Mouse (Mus musculus): ENCODE results near the gene Smim4. TPM values are rescaled to one million over a fixed set of nuclear protein-coding genes. Genes with fewer than 3 reads are reported as not detected.

The Smim4 gene
- total RNA-seq, 1 experiment, result 45.3 TPM

DNA sequence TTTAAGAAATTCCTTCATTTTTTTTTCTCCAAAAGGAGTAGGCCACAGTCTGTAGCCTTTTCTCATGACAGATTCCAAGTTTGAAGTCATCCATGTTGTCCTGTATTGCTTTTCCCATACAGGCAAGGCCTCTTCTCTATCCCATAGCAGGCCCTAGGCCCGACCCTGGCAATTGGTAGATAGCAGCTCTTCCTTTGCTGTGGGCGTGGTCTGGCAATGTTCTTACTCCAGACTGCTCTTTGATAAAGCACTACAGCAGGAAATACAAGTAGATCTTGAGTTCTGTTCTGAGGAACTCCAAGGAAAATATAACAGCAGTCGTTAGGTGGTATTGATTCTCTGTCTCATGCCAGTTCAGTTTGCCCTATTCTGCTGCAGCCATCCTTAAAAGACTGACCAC is 18.1 kb downstream of the Smim4 start:
- Histone ChIP-seq H3K4me1 (ENCODE audit: control insufficient read depth in 2 of 2, insufficient read depth in 2 of 2, low read length in 2 of 2, poor library complexity in 1 of 2) (no peaks in the 10 kb centered on the region), H3K9ac (ENCODE audit: insufficient read depth, low read depth, low read length, poor library complexity, severe bottlenecking) (no peak overlapping the region), H3K4me3 (ENCODE audit: insufficient read depth in 1 of 2, low read depth in 1 of 2, low read length in 2 of 2, poor library complexity in 1 of 2, severe bottlenecking in 1 of 2) (no peak overlapping the region), H3K27ac (ENCODE audit: insufficient read depth, low read depth, low read length, poor library complexity, severe bottlenecking) (no peak overlapping the region), H3K36me3 (ENCODE audit: control insufficient read depth, insufficient read depth, low read length, poor library complexity, severe bottlenecking) (peaks cover 14% of the 10 kb centered on the region), H3K9me3 (ENCODE audit: control insufficient read depth, insufficient read depth, low read depth, low read length) (no peaks in the 10 kb centered on the region)
- DNase-seq (ENCODE audit: low read depth, low spot score), result no peak
- in situ Hi-C loops (cut with MboI; ENCODE audit: low sequenced_read_pairs in 2 of 2, unreplicated experiment in 2 of 2), result no loop called here
- TF ChIP-seq MAFK (IDR thresholded peaks at IDR 0.05; ENCODE audit: insufficient read depth, low read depth, low read length) (no peak), ZNF384 (IDR thresholded peaks at IDR 0.05; ENCODE audit: low read depth, low read length) (no peak), HCFC1 (IDR thresholded peaks at IDR 0.05; ENCODE audit: borderline replicate concordance, insufficient read depth, low read length) (no peak), ZC3H11A (IDR thresholded peaks at IDR 0.05; ENCODE audit: borderline replicate concordance, low read depth, low read length) (no peak), CHD2 (IDR thresholded peaks at IDR 0.05; ENCODE audit: low read depth, low read length) (no peak)

GRCm38 (mm10) chr14:31105156-31105555 is 23.6 kb downstream of the Smim4 start:
- Histone ChIP-seq H3K4me3 (ENCODE audit: insufficient read depth in 1 of 2, low read depth in 1 of 2, low read length in 2 of 2, poor library complexity in 1 of 2, severe bottlenecking in 1 of 2) (no peak overlapping the region), H3K36me3 (ENCODE audit: control insufficient read depth, insufficient read depth, low read length, poor library complexity, severe bottlenecking) (peaks cover 10% of the 10 kb centered on the region), H3K9ac (ENCODE audit: insufficient read depth, low read depth, low read length, poor library complexity, severe bottlenecking) (no peak overlapping the region), H3K27ac (ENCODE audit: insufficient read depth, low read depth, low read length, poor library complexity, severe bottlenecking) (no peak overlapping the region), H3K9me3 (ENCODE audit: control insufficient read depth, insufficient read depth, low read depth, low read length) (no peaks in the 10 kb centered on the region), H3K4me1 (ENCODE audit: control insufficient read depth in 2 of 2, insufficient read depth in 2 of 2, low read length in 2 of 2, poor library complexity in 1 of 2) (no peaks in the 10 kb centered on the region)
- DNase-seq (ENCODE audit: low read depth, low spot score), result no peak
- no peak for TF ChIP-seq ZC3H11A (IDR thresholded peaks at IDR 0.05; ENCODE audit: borderline replicate concordance, low read depth, low read length)
- in situ Hi-C loops (cut with MboI; ENCODE audit: low sequenced_read_pairs in 2 of 2, unreplicated experiment in 2 of 2), result no loop called here

DNA sequence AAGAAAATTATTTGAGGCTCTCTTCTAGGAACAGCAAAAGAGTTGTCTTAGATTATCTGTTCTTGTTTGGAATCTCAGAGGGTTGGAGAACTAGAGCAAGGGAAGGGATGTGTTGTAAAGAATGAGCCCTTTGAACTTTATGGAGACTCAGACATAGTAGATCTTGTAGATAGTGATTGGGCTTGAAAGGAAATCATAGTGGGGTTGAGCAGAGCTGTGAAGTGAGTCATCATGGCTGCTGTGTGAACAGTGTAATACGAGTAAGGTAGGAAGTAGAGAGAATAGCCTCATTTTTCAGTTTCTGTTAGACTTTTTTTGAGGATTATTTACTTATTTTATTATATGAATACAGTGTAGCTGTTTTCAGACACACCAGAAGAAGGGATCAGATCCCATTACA is 38.8 kb downstream of the Smim4 start:
- no peak overlapping the region for H3K27ac ChIP-seq (ENCODE audit: insufficient read depth, low read depth, low read length, poor library complexity, severe bottlenecking)
- TF ChIP-seq ZC3H11A (IDR thresholded peaks at IDR 0.05; ENCODE audit: borderline replicate concordance, low read depth, low read length), result no peak
- no peak for TF ChIP-seq ZNF384 (IDR thresholded peaks at IDR 0.05; ENCODE audit: low read depth, low read length)
- no peak for TF ChIP-seq HCFC1 (IDR thresholded peaks at IDR 0.05; ENCODE audit: borderline replicate concordance, insufficient read depth, low read length)
- TF ChIP-seq CHD2 (IDR thresholded peaks at IDR 0.05; ENCODE audit: low read depth, low read length), result no peak
- TF ChIP-seq MAFK (IDR thresholded peaks at IDR 0.05; ENCODE audit: insufficient read depth, low read depth, low read length), result no peak
- H3K9me3 ChIP-seq (ENCODE audit: control insufficient read depth, insufficient read depth, low read depth, low read length), result no peaks in the 10 kb centered on the region
- DNase-seq (ENCODE audit: low read depth, low spot score), result no peak
- H3K36me3 ChIP-seq (ENCODE audit: control insufficient read depth, insufficient read depth, low read length, poor library complexity, severe bottlenecking), result peaks cover 2% of the 10 kb centered on the region; the same call in 1 of the 2 replicates
- H3K4me1 ChIP-seq (ENCODE audit: control insufficient read depth in 2 of 2, insufficient read depth in 2 of 2, low read length in 2 of 2, poor library complexity in 1 of 2), result no peaks in the 10 kb centered on the region
- in situ Hi-C loops (cut with MboI; ENCODE audit: low sequenced_read_pairs in 2 of 2, unreplicated experiment in 2 of 2), result no loop called here
- H3K4me3 ChIP-seq (ENCODE audit: insufficient read depth in 1 of 2, low read depth in 1 of 2, low read length in 2 of 2, poor library complexity in 1 of 2, severe bottlenecking in 1 of 2), result no peak overlapping the region
- H3K9ac ChIP-seq (ENCODE audit: insufficient read depth, low read depth, low read length, poor library complexity, severe bottlenecking), result no peak overlapping the region

DNA sequence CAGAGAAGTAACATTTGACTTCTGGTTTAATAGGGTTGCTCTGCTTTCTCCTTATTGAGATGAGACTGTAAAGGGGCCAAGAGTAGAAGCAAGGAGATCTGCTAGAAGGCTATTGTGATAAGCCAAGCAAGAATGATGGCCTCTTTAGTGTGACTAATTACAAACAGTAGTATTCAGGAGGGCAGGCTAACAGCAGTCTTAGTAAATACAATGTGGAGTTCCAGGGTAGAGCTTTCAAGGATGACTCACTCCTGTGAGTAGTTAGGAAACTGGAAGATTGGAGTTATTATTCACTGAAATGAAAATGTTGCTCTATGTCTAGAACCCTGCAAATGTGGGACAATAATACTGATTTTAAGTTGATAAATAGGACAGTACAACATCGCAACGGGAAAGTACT is 40.2 kb downstream of the Smim4 start:
- H3K36me3 ChIP-seq (ENCODE audit: control insufficient read depth, insufficient read depth, low read length, poor library complexity, severe bottlenecking), result peaks cover 2% of the 10 kb centered on the region; the same call in 1 of the 2 replicates

GRCm38 (mm10) chr14:31087433-31087832 is 41.3 kb downstream of the Smim4 start:
- Histone ChIP-seq H3K4me3 (ENCODE audit: insufficient read depth in 1 of 2, low read depth in 1 of 2, low read length in 2 of 2, poor library complexity in 1 of 2, severe bottlenecking in 1 of 2) (no peak overlapping the region), H3K36me3 (ENCODE audit: control insufficient read depth, insufficient read depth, low read length, poor library complexity, severe bottlenecking) (peaks cover 4% of the 10 kb centered on the region; the same call in 1 of the 2 replicates), H3K4me1 (ENCODE audit: control insufficient read depth in 2 of 2, insufficient read depth in 2 of 2, low read length in 2 of 2, poor library complexity in 1 of 2) (no peaks in the 10 kb centered on the region), H3K27ac (ENCODE audit: insufficient read depth, low read depth, low read length, poor library complexity, severe bottlenecking) (no peak overlapping the region), H3K9me3 (ENCODE audit: control insufficient read depth, insufficient read depth, low read depth, low read length) (no peaks in the 10 kb centered on the region), H3K9ac (ENCODE audit: insufficient read depth, low read depth, low read length, poor library complexity, severe bottlenecking) (no peak overlapping the region)
- peak; percentile 50 for DNase-seq (ENCODE audit: low read depth, low spot score)
- TF ChIP-seq ZC3H11A (IDR thresholded peaks at IDR 0.05; ENCODE audit: borderline replicate concordance, low read depth, low read length) (no peak), HCFC1 (IDR thresholded peaks at IDR 0.05; ENCODE audit: borderline replicate concordance, insufficient read depth, low read length) (no peak), CHD2 (IDR thresholded peaks at IDR 0.05; ENCODE audit: low read depth, low read length) (no peak), MAFK (IDR thresholded peaks at IDR 0.05; ENCODE audit: insufficient read depth, low read depth, low read length) (no peak), ZNF384 (IDR thresholded peaks at IDR 0.05; ENCODE audit: low read depth, low read length) (no peak)
- in situ Hi-C loops (cut with MboI; ENCODE audit: low sequenced_read_pairs in 2 of 2, unreplicated experiment in 2 of 2), result no loop called here

More for the DNA sequence above, 40.2 kb downstream of the Smim4 start:
- Histone ChIP-seq H3K4me1 (ENCODE audit: control insufficient read depth in 2 of 2, insufficient read depth in 2 of 2, low read length in 2 of 2, poor library complexity in 1 of 2) (no peaks in the 10 kb centered on the region), H3K9ac (ENCODE audit: insufficient read depth, low read depth, low read length, poor library complexity, severe bottlenecking) (no peak overlapping the region), H3K9me3 (ENCODE audit: control insufficient read depth, insufficient read depth, low read depth, low read length) (no peaks in the 10 kb centered on the region), H3K27ac (ENCODE audit: insufficient read depth, low read depth, low read length, poor library complexity, severe bottlenecking) (no peak overlapping the region), H3K4me3 (ENCODE audit: insufficient read depth in 1 of 2, low read depth in 1 of 2, low read length in 2 of 2, poor library complexity in 1 of 2, severe bottlenecking in 1 of 2) (no peak overlapping the region)
- no peak for DNase-seq (ENCODE audit: low read depth, low spot score)
- in situ Hi-C loops (cut with MboI; ENCODE audit: low sequenced_read_pairs in 2 of 2, unreplicated experiment in 2 of 2), result no loop called here
- no peak for TF ChIP-seq ZNF384 (IDR thresholded peaks at IDR 0.05; ENCODE audit: low read depth, low read length)
- TF ChIP-seq CHD2 (IDR thresholded peaks at IDR 0.05; ENCODE audit: low read depth, low read length), result no peak
- TF ChIP-seq MAFK (IDR thresholded peaks at IDR 0.05; ENCODE audit: insufficient read depth, low read depth, low read length), result no peak
- TF ChIP-seq HCFC1 (IDR thresholded peaks at IDR 0.05; ENCODE audit: borderline replicate concordance, insufficient read depth, low read length), result no peak
- TF ChIP-seq ZC3H11A (IDR thresholded peaks at IDR 0.05; ENCODE audit: borderline replicate concordance, low read depth, low read length), result no peak

Measured in ES-E14 (cell line).